Mouse (Mus musculus) limb, embryonic 14.5 days (tissue): ENCODE measurements around the gene Elmo1. TPM values are rescaled to one million over a fixed set of nuclear protein-coding genes. Genes with fewer than 3 reads are reported as not detected.

Source experiments
- ATAC-seq: fragments of 200-750 bp; cut with Nextera tagmentation; 2 replicates; pipeline ENCODE4 v1.8.0; 2017; ENCODE audit warnings: low read depth, moderate number of reproducible peaks, moderate TSS enrichment; ENCODE audit not compliant: low FRiP score
- DNase-seq: peaks from one replicate; pipeline ENCODE4 v3.0.0-alpha.2; 2015; ENCODE audit warnings: low spot score
- H3K27ac ChIP-seq: fragments of 300-500 bp; sonication (generic); replicated peaks from 2 replicates; pipeline ENCODE4 v1.5.1; 2014; ENCODE audit warnings: low read depth, mild to moderate bottlenecking, low read length, moderate library complexity, mixed read lengths
- H3K27me3 ChIP-seq: fragments of 300-500 bp; sonication (generic); 2 replicates; pipeline ENCODE4 v1.6.1; 2014; ENCODE audit warnings: low read length, mixed read lengths; ENCODE audit not compliant: control insufficient read depth, insufficient read depth
- H3K36me3 ChIP-seq: fragments of 300-500 bp; sonication (generic); 2 replicates; pipeline ENCODE4 v1.6.1; 2014; ENCODE audit warnings: mild to moderate bottlenecking, low read length, moderate library complexity, mixed read lengths; ENCODE audit not compliant: control insufficient read depth, insufficient read depth
- H3K4me1 ChIP-seq: fragments of 300-500 bp; sonication (generic); 2 replicates; pipeline ENCODE4 v1.6.1; 2014; ENCODE audit warnings: antibody characterized with exemption, low read length, mixed read lengths; ENCODE audit not compliant: control insufficient read depth, insufficient read depth
- H3K4me2 ChIP-seq: fragments of 300-500 bp; sonication (generic); replicated peaks from 2 replicates; pipeline ENCODE4 v1.6.1; 2014; ENCODE audit warnings: low read depth, mild to moderate bottlenecking, low read length, moderate library complexity; ENCODE audit not compliant: severe bottlenecking
- H3K4me3 ChIP-seq: fragments of 300-500 bp; sonication (generic); replicated peaks from 2 replicates; pipeline ENCODE4 v1.5.1; 2014; ENCODE audit warnings: low read length
- H3K9ac ChIP-seq: fragments of 300-500 bp; sonication (generic); 2 replicates; pipeline ENCODE4 v1.6.1; 2014; ENCODE audit warnings: mild to moderate bottlenecking, low read depth, low read length, moderate library complexity; ENCODE audit not compliant: severe bottlenecking
- H3K9me3 ChIP-seq: fragments of 300-500 bp; sonication (generic); 2 replicates; pipeline ENCODE4 v1.6.1; 2016; ENCODE audit warnings: low read length; ENCODE audit not compliant: control insufficient read depth
- POLR2A ChIP-seq: fragments of 200-500 bp; IDR thresholded peaks from 2 replicates; pipeline ENCODE4 v1.8.0; 2012; ENCODE audit warnings: inconsistent platforms, mild to moderate bottlenecking, moderate library complexity, borderline replicate concordance; ENCODE audit not compliant: insufficient read depth, insufficient read length; ENCODE audit errors: extremely low read depth
- WGBS: fragments of 180-500 bp; shearing (Covaris S2); extraction: QIAGEN DNeasy Blood & Tissue Kit; methylation state at CpG from one replicate; pipeline ENCODE4 v1.1.7; 2014; 5-methylcytosine and 5-hydroxymethylcytosine counted together
- polyA plus RNA-seq, 2 experiments: library from polyadenylated mRNA; depleted of rRNA in 1 of 2; stranded (reverse) in 1 of 2; unstranded in 1 of 2; fragments of >200 nt; fragmentation: Nextera tagmentation in 1 of 2; extraction: Ambion mirVana in 1 of 2; gene quantifications; 2 replicates each; pipeline versions ENCODE4 v1.2.1 to v1.2.3; 2012 to 2014

The Elmo1 gene
- polyA plus RNA-seq, 2 experiments = 12.8 TPM

DNA sequence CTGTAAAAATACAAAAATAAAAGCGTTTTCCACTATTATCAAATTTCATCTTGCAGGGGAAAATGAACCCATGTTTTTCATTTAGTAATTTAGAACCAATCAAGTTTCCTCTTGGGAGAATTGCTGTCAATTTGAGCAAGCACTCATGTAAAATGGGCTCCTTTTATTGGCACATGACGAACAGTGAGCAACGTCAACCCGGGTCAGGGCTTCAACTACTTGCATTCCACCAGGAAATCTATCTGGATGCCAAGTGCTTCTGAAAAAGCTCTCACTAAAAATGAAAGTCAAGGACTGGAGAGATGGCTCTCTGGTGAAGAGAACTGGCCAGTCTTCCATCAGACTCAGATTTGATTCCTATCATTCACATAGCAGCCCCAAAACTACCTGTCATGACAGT is 44.0 kb upstream of the Elmo1 start:
- no peak for DNase-seq

DNA sequence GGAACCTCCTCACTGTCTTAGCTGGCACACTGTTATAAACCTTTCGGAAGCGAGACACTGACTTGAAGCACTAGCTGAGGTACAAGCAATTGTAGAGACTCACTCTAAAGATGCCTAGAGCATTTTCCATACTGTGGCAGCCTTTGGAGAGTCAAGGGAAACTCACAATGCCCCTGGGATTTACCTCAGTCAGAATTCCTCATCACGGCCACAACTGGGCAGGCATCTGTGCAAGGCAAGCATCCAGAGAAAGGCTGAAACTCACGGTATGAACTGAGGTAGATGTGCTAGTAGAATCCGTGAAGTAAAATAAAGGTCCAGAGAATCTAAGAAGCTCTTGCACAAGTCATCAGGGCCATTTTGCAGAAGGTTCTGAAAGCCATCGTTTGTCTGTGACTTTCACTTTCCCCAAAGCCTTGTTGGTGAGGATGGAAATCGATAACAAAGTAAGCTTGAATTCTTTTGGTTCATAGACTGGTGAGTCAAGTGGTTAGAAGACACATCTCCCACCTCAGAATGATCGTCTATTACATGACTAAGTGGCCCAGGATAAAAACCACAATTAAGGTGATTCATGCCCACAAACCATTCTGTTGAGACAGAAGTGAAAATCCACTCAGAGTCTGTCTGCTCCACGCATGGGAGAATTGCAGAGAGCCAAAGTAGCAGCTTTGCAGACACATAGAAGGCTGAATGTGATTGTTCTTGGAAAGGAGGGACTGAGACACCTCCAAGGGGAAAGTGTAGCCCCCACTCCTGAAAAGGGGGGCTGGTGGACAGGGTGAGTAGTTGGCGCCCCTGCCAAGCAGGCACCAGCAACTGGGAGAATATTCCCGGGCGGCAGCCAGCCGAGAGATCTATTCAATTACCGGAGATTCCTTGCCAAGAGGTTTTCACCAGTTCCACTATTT is 42.2 kb upstream of the Elmo1 start:
- Histone ChIP-seq H3K36me3 (no peaks in the 10 kb centered on the region), H3K27ac (no peak overlapping the region), H3K9me3 (no peaks in the 10 kb centered on the region), H3K4me2 (no peak overlapping the region), H3K27me3 (no peaks in the 10 kb centered on the region), H3K9ac (no peak overlapping the region), H3K4me3 (no peak overlapping the region), H3K4me1 (peaks cover 9% of the 10 kb centered on the region; the same call in 1 of the 2 replicates)
- 59% methylated on average over 14 of the region's 14 CpGs for WGBS
- DNase-seq (no peak), ATAC-seq (no peak)
- TF ChIP-seq POLR2A = no peak

More for the DNA sequence above, 44.0 kb upstream of the Elmo1 start:
- H3K27me3 ChIP-seq = no peaks in the 10 kb centered on the region
- H3K36me3 ChIP-seq = no peaks in the 10 kb centered on the region
- H3K9ac ChIP-seq = no peak overlapping the region
- no peak overlapping the region for H3K27ac ChIP-seq
- no peak for ATAC-seq
- TF ChIP-seq POLR2A = no peak
- no peak overlapping the region for H3K4me2 ChIP-seq
- peaks cover 9% of the 10 kb centered on the region; the same call in 1 of the 2 replicates for H3K4me1 ChIP-seq
- H3K9me3 ChIP-seq = no peaks in the 10 kb centered on the region
- H3K4me3 ChIP-seq = no peak overlapping the region
- 52% methylated on average over 4 of the region's 4 CpGs for WGBS

DNA sequence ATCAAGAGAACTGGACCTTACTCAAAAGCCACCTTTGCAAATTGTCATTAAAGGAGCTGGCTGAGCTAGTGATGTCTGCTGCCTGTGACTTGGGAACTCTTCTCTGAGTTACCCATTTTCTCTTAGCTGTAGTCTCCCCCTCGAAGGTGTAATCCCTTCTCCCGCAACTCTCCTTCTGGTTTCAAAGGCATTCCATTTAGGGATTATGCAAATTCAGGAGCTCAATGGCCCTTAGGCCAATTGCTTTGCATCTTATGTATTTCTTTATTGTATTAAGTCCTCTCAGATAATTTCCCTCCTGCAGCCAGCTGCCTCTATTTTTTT is 41.6 kb upstream of the Elmo1 start:
- ATAC-seq (no peak), DNase-seq (no peak)
- Histone ChIP-seq H3K27ac (no peak overlapping the region), H3K36me3 (no peaks in the 10 kb centered on the region), H3K9ac (no peak overlapping the region), H3K27me3 (no peaks in the 10 kb centered on the region), H3K9me3 (no peaks in the 10 kb centered on the region), H3K4me1 (peaks cover 9% of the 10 kb centered on the region; the same call in 1 of the 2 replicates), H3K4me2 (no peak overlapping the region), H3K4me3 (no peak overlapping the region)
- 48% methylated on average over 2 of the region's 2 CpGs for WGBS
- no peak for TF ChIP-seq POLR2A

DNA sequence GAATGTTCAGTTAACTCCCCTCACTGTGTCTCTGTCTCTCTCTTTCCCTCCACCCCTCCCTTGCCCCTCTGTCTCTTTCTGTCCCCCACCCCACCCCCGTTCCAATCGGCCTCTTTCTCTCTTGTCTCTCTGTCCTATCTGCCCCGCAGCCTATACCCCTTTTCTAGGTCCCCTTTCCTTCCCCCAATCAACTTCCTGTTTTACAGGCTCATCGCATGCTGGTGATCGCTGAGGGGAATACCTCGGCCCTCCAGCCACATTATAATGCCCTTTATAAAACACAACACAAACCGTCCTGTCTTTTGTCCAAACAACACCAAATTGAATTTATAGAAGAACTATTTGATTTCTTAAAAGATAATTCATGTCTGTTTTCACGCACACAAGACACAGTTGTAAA is 40.7 kb upstream of the Elmo1 start:
- DNase-seq = no peak
- 73% methylated on average over 8 of the region's 8 CpGs for WGBS
- Histone ChIP-seq H3K4me3 (no peak overlapping the region), H3K4me2 (no peak overlapping the region), H3K9ac (no peak overlapping the region), H3K36me3 (no peaks in the 10 kb centered on the region), H3K9me3 (no peaks in the 10 kb centered on the region), H3K27me3 (no peaks in the 10 kb centered on the region), H3K4me1 (peaks cover 9% of the 10 kb centered on the region; the same call in 1 of the 2 replicates), H3K27ac (no peak overlapping the region)
- no peak for ATAC-seq
- no peak for TF ChIP-seq POLR2A

DNA sequence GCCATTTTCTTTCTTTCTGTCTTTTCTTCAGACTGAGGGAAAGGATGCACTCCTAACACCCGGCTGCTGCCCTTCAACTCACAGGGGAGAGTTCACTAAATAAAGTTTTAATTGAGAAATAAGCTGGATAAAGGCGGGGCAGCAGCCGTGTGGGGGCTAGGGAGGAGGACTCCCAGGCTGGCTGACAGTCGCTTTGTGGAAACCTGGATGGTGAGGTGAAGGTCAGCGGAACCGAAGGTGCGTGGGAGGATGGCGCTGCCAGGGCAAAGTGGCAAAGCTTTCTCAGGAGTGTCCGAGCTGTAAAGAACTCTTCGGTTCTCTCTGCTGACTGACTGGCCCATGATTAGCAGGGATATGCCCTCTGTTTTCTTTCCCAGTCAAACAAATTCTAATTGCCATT is 40.2 kb upstream of the Elmo1 start:
- Histone ChIP-seq H3K9ac (no peak overlapping the region), H3K9me3 (no peaks in the 10 kb centered on the region), H3K36me3 (no peaks in the 10 kb centered on the region), H3K4me2 (no peak overlapping the region), H3K4me3 (no peak overlapping the region), H3K27ac (no peak overlapping the region), H3K4me1 (peaks cover 9% of the 10 kb centered on the region; the same call in 1 of the 2 replicates), H3K27me3 (no peaks in the 10 kb centered on the region)
- WGBS = 90% methylated on average over 10 of the region's 10 CpGs
- ATAC-seq (no peak), DNase-seq (no peak)
- TF ChIP-seq POLR2A = no peak
